Mouse (Mus musculus): ENCODE results near the gene Slc25a11.

- no peak for TF ChIP-seq CTCF (IDR thresholded peaks at IDR 0.05; ENCODE audit: extremely low read depth, insufficient read depth, low read length)
- no peak for TF ChIP-seq POLR2A (IDR thresholded peaks at IDR 0.05; ENCODE audit: extremely low read depth, insufficient read depth, low read length)
Observed at GRCm38 (mm10) chr11:70668335-70668770, 21.1 kb upstream of the Slc25a11 start.
